In genomic region chr19:10952021-10952939, GRCm38 (mm10) we compare ENCODE assay signal across 9 mouse cellular contexts. TPM values are rescaled to one million over a fixed set of nuclear protein-coding genes. Genes with fewer than 3 reads are reported as not detected.
A peak's percentile ranks its signal among the peaks of the same experiment; 100 is the strongest.
DNase-seq lines count a peak whose midpoint lies in the region; ATAC-seq and TF ChIP-seq lines count a peak whose summit lies in the region.
"Had no signal": no experiment of that assay in that cellular context is flagged by ENCODE, and none has a peak within 500 bp of the region (broad histone marks: within the 10 kb centered on the region; RNA-seq: fewer than 3 reads in every experiment).

No protein-coding gene starts in this region.

- DNase-seq in adrenal gland, postnatal 10 days = peak; percentile 35
- DNase-seq in adrenal gland, postnatal 25 days = no peak
- DNase-seq in NIH3T3 (ENCODE audit: low read depth) = peak; percentile 75
- DNase-seq in gastrocnemius, postnatal 36 days = peak; percentile 42 to 46
- DNase-seq in kidney, adult 2 months = peak; percentile 24
- DNase-seq in B cell, adult 2 months = no peak

- H3K4me1 ChIP-seq in kidney, adult 2 months (ENCODE audit: control insufficient read depth, insufficient read depth, low read length) = peaks cover 9% of the 10 kb centered on the region
- H3K4me1 ChIP-seq in midbrain, embryonic 12.5 days = peaks cover 19% of the 10 kb centered on the region

- H3K9me3 ChIP-seq in midbrain, embryonic 12.5 days = no peaks in the 10 kb centered on the region

- intact Hi-C loops in gastrocnemius, postnatal 36 days (cut with DNase I) = loop anchor here (2.0 kb wide), 1 partner anchor 71 kb away; no protein-coding TSS in a partner anchor

- TF ChIP-seq CTCF in kidney, adult 2 months (conservative IDR thresholded peaks at IDR 0.05; ENCODE audit: insufficient read depth, insufficient read length, low read depth, low read length) = no peak

- no peak overlapping the region for H3K4me3 ChIP-seq in kidney, adult 2 months (ENCODE audit: insufficient read depth, low read depth, low read length)
- H3K4me3 ChIP-seq in midbrain, embryonic 12.5 days = no peak overlapping the region
- H3K4me3 ChIP-seq: erythroblast, embryonic 14.5 days had no signal

- 0 out of 2 replicates have a peak overlapping the region, but pooled peaks have one; percentile 39 for H3K27ac ChIP-seq in kidney, adult 2 months (ENCODE audit: insufficient read depth, low read depth, low read length)
- H3K27ac ChIP-seq in midbrain, embryonic 12.5 days (replicated peaks) = peak overlapping the region; percentile 67

- no peaks in the 10 kb centered on the region for H3K36me3 ChIP-seq in kidney, adult 2 months (ENCODE audit: control insufficient read depth, insufficient read depth, low read length)
- H3K36me3 ChIP-seq in midbrain, embryonic 12.5 days = no peaks in the 10 kb centered on the region

- no peak overlapping the region for H3K9ac ChIP-seq in midbrain, embryonic 12.5 days (replicated peaks)

- H3K27me3 ChIP-seq in kidney, adult 2 months (replicated peaks; ENCODE audit: control insufficient read depth, insufficient read depth, low read length) = no peaks in the 10 kb centered on the region
- H3K27me3 ChIP-seq in midbrain, embryonic 12.5 days = no peaks in the 10 kb centered on the region

- ATAC-seq in midbrain, embryonic 12.5 days (ENCODE audit: low FRiP score, low read depth) = peak; percentile 25; the same call in 1 of the 2 replicates
- ATAC-seq in inflammation-experienced regulatory T-cells, adult 6 months = no peak

- WGBS in kidney, adult 2 months = 56% methylated on average over 11 of the region's 11 CpGs
- WGBS in midbrain, embryonic 12.5 days = 63% methylated on average over 11 of the region's 11 CpGs

- TF ChIP-seq POLR2A in kidney, adult 2 months (IDR thresholded peaks at IDR 0.05; ENCODE audit: low read depth, low read length) = no peak

- 0 out of 2 replicates have a peak overlapping the region, but pooled peaks have one; percentile 5 for H3K4me2 ChIP-seq in midbrain, embryonic 12.5 days (replicated peaks)

RNA-seq across cellular contexts. Expression of gene Ccdc86, which starts 3.2 kb away (rescaled TPM):
- 10 to 100 TPM; 11.2 to 14.4 TPM for total RNA-seq in adrenal gland, postnatal 10 days (2021)
- total RNA-seq in adrenal gland, postnatal 25 days (2021) = 14.5 and 16.7 TPM in 2 replicates
- 10 to 100 TPM; 14.7 to 15.2 TPM for total RNA-seq in gastrocnemius, postnatal 36 days (2021)
- polyA plus RNA-seq in kidney, adult 2 months (2012; rRNA removed) = 3.9 TPM in 2 replicates
- polyA plus RNA-seq in midbrain, embryonic 12.5 days (2016; fragmentation: Nextera tagmentation; extraction: Ambion mirVana) = 21.6 and 23.7 TPM in 2 replicates
- polyA plus RNA-seq in inflammation-experienced regulatory T-cells, adult 6 months (2017; shearing (Covaris generic)) = 1 to 10 TPM; 7.7 to 9.0 (median 7.9) TPM

RNA-seq across cellular contexts. Expression of gene Ptgdr2, which starts 15.3 kb away (rescaled TPM):
- total RNA-seq in adrenal gland, postnatal 10 days (2021) = not detected
- 0.12 and 0.48 TPM in 2 replicates for total RNA-seq in adrenal gland, postnatal 25 days (2021)
- not detected for total RNA-seq in gastrocnemius, postnatal 36 days (2021)
- polyA plus RNA-seq in kidney, adult 2 months (2012; rRNA removed) = 0.05 TPM in 1 of 2 replicates, not detected in the other
- 0.09 and 0.12 TPM in 2 replicates for polyA plus RNA-seq in midbrain, embryonic 12.5 days (2016; fragmentation: Nextera tagmentation; extraction: Ambion mirVana)
- polyA plus RNA-seq in inflammation-experienced regulatory T-cells, adult 6 months (2017; shearing (Covaris generic)) = under 1 TPM in 1 of 3 experiments, not detected in 2; 0.22 TPM
- polyA plus RNA-seq: erythroblast, embryonic 14.5 days had no signal

RNA-seq across cellular contexts. Expression of gene Ms4a10, which starts 22.2 kb away (rescaled TPM):
- 1 to 10 TPM; 2.8 to 3.9 TPM for total RNA-seq in adrenal gland, postnatal 10 days (2021)
- 30.9 and 39.3 TPM in 2 replicates for total RNA-seq in adrenal gland, postnatal 25 days (2021)
- total RNA-seq in gastrocnemius, postnatal 36 days (2021) = not detected
- polyA plus RNA-seq in kidney, adult 2 months (2012; rRNA removed) = 0.18 TPM in 1 of 2 replicates, not detected in the other
- polyA plus RNA-seq in midbrain, embryonic 12.5 days (2016; fragmentation: Nextera tagmentation; extraction: Ambion mirVana) = not detected in 2 replicates
- polyA plus RNA-seq in inflammation-experienced regulatory T-cells, adult 6 months (2017; shearing (Covaris generic)) = not detected
- polyA plus RNA-seq: erythroblast, embryonic 14.5 days had no signal

RNA-seq across cellular contexts. Expression of gene Zp1, which starts 31.8 kb away (rescaled TPM):
- not detected for total RNA-seq in adrenal gland, postnatal 10 days (2021)
- not detected in 2 replicates for total RNA-seq in adrenal gland, postnatal 25 days (2021)
- not detected for total RNA-seq in gastrocnemius, postnatal 36 days (2021)
- polyA plus RNA-seq in kidney, adult 2 months (2012; rRNA removed) = 0.05 TPM in 1 of 2 replicates, not detected in the other
- polyA plus RNA-seq in midbrain, embryonic 12.5 days (2016; fragmentation: Nextera tagmentation; extraction: Ambion mirVana) = 0.38 TPM in 1 of 2 replicates, not detected in the other
- polyA plus RNA-seq in inflammation-experienced regulatory T-cells, adult 6 months (2017; shearing (Covaris generic)) = not detected
- polyA plus RNA-seq: erythroblast, embryonic 14.5 days had no signal

RNA-seq across cellular contexts. Expression of gene Ms4a15, which starts 40.8 kb away (rescaled TPM):
- total RNA-seq in adrenal gland, postnatal 10 days (2021) = not detected
- total RNA-seq in adrenal gland, postnatal 25 days (2021) = not detected in 2 replicates
- total RNA-seq in gastrocnemius, postnatal 36 days (2021) = not detected
- not detected in 2 replicates for polyA plus RNA-seq in kidney, adult 2 months (2012; rRNA removed)
- polyA plus RNA-seq in midbrain, embryonic 12.5 days (2016; fragmentation: Nextera tagmentation; extraction: Ambion mirVana) = not detected in 2 replicates
- not detected for polyA plus RNA-seq in inflammation-experienced regulatory T-cells, adult 6 months (2017; shearing (Covaris generic))
- polyA plus RNA-seq: erythroblast, embryonic 14.5 days had no signal

Comparison
In these comparisons a context has a peak if more than half of its experiments do, and no peak if none do; other contexts are left out.
1. DNase-seq: peak in adrenal gland, postnatal 10 days (single experiment), NIH3T3 (single experiment), gastrocnemius, postnatal 36 days (2 of 2) and kidney, adult 2 months (single experiment); none in adrenal gland, postnatal 25 days (single experiment) and B cell, adult 2 months (0 of 2).